Mouse (Mus musculus): ENCODE measurements at regions not wholly inside any gene's neighbourhood (a gene's known extent, or its start where the extent isn't known, plus 50 kb on each side); places are given as distances from the start of the nearest gene placed in this dataset.

DNA sequence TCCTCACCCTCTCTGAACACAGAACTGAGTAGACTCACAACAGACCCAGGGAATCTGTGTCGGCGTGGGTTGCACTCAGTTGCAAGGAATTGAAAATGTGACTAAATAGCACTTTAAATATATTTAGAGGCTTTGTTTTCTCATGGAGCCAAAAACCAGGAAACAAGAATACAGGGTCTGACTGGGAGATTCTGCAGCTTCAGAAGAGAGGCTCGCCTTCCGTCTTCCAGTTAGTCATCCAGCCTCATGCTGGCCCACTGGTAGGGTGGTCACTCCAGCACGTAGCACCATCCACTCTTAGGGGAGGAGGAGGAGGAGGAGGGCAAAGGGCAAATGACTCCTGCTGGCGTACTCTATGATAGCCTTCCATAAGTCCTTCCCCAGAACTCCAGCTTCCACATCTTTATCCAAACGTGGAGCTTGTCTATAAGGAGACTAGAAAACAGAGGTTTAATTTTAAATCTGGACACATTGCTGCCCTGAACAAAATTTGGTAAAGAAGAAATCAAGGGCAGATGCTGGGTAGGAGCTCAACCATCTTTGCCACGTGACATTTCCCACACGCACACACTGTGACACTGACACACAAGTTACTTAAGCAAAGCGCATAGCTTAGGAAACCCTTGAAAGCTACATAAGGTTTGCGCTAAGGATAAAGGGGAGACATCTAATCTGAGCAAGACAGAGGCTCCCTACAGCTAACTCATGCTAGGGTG, 60.8 kb downstream of the Mis18a start:
- Histone ChIP-seq H3K27me3 (replicated peaks; ENCODE audit: control insufficient read depth, insufficient read depth, low read length) (no peaks in the 10 kb centered on the region), H3K4me1 (ENCODE audit: control insufficient read depth, insufficient read depth, low read length) (no peaks in the 10 kb centered on the region), H3K36me3 (ENCODE audit: control insufficient read depth, insufficient read depth, low read length) (no peaks in the 10 kb centered on the region), H3K27ac (ENCODE audit: insufficient read depth, low read depth, low read length) (no peak overlapping the region), H3K4me3 (ENCODE audit: insufficient read depth, low read depth, low read length) (no peak overlapping the region)
- TF ChIP-seq CTCF (conservative IDR thresholded peaks at IDR 0.05; ENCODE audit: insufficient read depth, insufficient read length, low read depth, low read length) = no peak
- no peak for TF ChIP-seq POLR2A (IDR thresholded peaks at IDR 0.05; ENCODE audit: low read depth, low read length)
- no peak for DNase-seq
- WGBS = 85% methylated on average over 11 of the region's 11 CpGs

DNA sequence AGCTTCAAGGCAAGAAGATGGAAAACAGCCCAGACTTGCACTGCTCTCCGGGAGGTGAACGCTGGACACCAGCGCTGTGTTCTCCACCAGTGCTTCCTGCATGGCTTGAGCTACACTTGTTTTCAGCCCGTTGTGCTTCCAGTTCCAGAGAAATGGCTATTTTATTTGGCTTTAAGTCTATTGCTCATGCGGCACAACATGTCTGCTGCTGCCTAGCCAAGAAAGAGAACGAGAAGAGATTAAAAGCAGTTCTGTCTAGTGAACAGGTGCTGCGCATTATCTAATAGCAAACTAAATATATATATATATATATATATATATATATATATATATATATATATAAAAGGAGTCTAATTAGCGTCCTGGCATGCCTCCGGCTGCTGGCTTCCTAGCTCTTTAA, 63.1 kb downstream of the Mis18a start:
- TF ChIP-seq CTCF (conservative IDR thresholded peaks at IDR 0.05; ENCODE audit: insufficient read depth, insufficient read length, low read depth, low read length) = no peak
- TF ChIP-seq POLR2A (IDR thresholded peaks at IDR 0.05; ENCODE audit: low read depth, low read length) = no peak
- Histone ChIP-seq H3K4me3 (ENCODE audit: insufficient read depth, low read depth, low read length) (no peak overlapping the region), H3K36me3 (ENCODE audit: control insufficient read depth, insufficient read depth, low read length) (no peaks in the 10 kb centered on the region), H3K27ac (ENCODE audit: insufficient read depth, low read depth, low read length) (no peak overlapping the region), H3K4me1 (ENCODE audit: control insufficient read depth, insufficient read depth, low read length) (no peaks in the 10 kb centered on the region), H3K27me3 (replicated peaks; ENCODE audit: control insufficient read depth, insufficient read depth, low read length) (no peaks in the 10 kb centered on the region)
- no peak for DNase-seq
- 68% methylated on average over 9 of the region's 9 CpGs for WGBS

DNA sequence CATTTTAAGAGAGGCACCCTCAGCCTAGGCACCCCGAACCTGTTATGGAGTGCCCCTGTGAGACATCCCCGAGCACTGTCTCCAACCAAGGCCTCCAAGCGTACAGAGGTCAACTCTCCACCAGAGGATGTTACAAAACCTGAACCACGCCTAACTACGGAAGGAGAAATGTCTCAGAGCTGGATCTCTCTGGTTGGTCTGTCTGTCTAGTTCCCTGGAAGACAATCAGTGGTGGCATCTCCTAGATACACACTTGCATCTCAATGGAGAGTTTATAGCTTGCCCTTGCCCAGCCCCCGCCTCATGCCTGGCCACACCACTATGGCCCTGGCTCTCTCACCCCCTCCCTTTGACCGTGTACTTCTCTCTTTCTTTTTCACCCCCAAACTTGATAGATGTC, 69.2 kb downstream of the Mis18a start:
- TF ChIP-seq POLR2A (IDR thresholded peaks at IDR 0.05; ENCODE audit: low read depth, low read length) (no peak), CTCF (conservative IDR thresholded peaks at IDR 0.05; ENCODE audit: insufficient read depth, insufficient read length, low read depth, low read length) (no peak)

DNA sequence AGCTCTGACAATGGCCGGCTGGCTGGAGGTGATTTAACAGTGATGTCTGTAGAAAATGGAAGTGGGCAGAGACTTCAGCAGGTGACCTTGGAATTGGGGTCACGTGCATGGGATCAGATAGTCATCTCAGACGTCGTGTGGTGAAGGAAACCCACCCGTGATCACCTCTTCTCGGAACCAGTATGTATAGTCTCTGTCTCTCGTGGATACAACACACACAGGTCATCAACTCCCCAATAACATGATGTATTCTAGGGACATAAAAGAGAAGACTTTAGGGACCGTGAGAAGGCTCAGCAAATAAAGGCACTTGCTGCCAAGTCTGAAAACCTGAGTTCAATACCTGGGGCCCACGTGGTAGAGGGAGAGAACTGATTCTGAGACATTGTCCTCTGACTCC, 70.2 kb downstream of the Mis18a start:
- H3K27ac ChIP-seq (ENCODE audit: insufficient read depth, low read depth, low read length) = no peak overlapping the region
- TF ChIP-seq POLR2A (IDR thresholded peaks at IDR 0.05; ENCODE audit: low read depth, low read length) (no peak), CTCF (conservative IDR thresholded peaks at IDR 0.05; ENCODE audit: insufficient read depth, insufficient read length, low read depth, low read length) (no peak)
- WGBS = 49% methylated on average over 9 of the region's 9 CpGs
- no peaks in the 10 kb centered on the region for H3K27me3 ChIP-seq (replicated peaks; ENCODE audit: control insufficient read depth, insufficient read depth, low read length)
- no peak overlapping the region for H3K4me3 ChIP-seq (ENCODE audit: insufficient read depth, low read depth, low read length)
- no peak for DNase-seq
- H3K36me3 ChIP-seq (ENCODE audit: control insufficient read depth, insufficient read depth, low read length) = no peaks in the 10 kb centered on the region
- no peaks in the 10 kb centered on the region for H3K4me1 ChIP-seq (ENCODE audit: control insufficient read depth, insufficient read depth, low read length)

More for the DNA sequence above, 69.2 kb downstream of the Mis18a start:
- 95% methylated on average over 7 of the region's 7 CpGs for WGBS
- no peaks in the 10 kb centered on the region for H3K36me3 ChIP-seq (ENCODE audit: control insufficient read depth, insufficient read depth, low read length)
- no peak overlapping the region for H3K4me3 ChIP-seq (ENCODE audit: insufficient read depth, low read depth, low read length)
- H3K4me1 ChIP-seq (ENCODE audit: control insufficient read depth, insufficient read depth, low read length) = no peaks in the 10 kb centered on the region
- H3K27ac ChIP-seq (ENCODE audit: insufficient read depth, low read depth, low read length) = no peak overlapping the region
- no peaks in the 10 kb centered on the region for H3K27me3 ChIP-seq (replicated peaks; ENCODE audit: control insufficient read depth, insufficient read depth, low read length)
- DNase-seq = no peak

DNA sequence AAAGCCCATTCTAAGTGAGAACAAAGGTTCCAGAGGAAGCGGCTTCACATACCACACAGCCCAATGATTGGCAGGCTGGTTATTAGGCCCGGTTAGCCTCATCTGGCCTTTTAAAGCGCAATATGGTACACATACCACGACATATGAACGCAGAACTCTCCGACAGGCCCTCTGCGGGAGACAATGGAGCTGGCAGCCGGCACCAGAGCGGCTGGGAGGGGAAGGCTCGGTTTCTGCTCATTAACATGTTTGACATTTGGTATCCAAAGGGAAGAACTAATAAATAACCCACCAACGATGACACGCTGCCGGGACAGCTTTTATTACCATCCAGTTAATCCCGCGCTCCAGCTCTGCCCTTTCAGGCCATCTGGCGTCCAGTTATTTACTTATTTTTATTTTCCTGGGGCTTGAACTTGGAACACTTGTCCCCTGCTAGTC, 70.6 kb downstream of the Mis18a start:
- no peaks in the 10 kb centered on the region for H3K4me1 ChIP-seq (ENCODE audit: control insufficient read depth, insufficient read depth, low read length)
- no peak overlapping the region for H3K4me3 ChIP-seq (ENCODE audit: insufficient read depth, low read depth, low read length)
- H3K27ac ChIP-seq (ENCODE audit: insufficient read depth, low read depth, low read length) = no peak overlapping the region
- 40% methylated on average over 16 of the region's 16 CpGs for WGBS
- no peaks in the 10 kb centered on the region for H3K27me3 ChIP-seq (replicated peaks; ENCODE audit: control insufficient read depth, insufficient read depth, low read length)
- peak; percentile 45 for DNase-seq
- no peak for TF ChIP-seq POLR2A (IDR thresholded peaks at IDR 0.05; ENCODE audit: low read depth, low read length)
- TF ChIP-seq CTCF (conservative IDR thresholded peaks at IDR 0.05; ENCODE audit: insufficient read depth, insufficient read length, low read depth, low read length) = no peak
- no peaks in the 10 kb centered on the region for H3K36me3 ChIP-seq (ENCODE audit: control insufficient read depth, insufficient read depth, low read length)

DNA sequence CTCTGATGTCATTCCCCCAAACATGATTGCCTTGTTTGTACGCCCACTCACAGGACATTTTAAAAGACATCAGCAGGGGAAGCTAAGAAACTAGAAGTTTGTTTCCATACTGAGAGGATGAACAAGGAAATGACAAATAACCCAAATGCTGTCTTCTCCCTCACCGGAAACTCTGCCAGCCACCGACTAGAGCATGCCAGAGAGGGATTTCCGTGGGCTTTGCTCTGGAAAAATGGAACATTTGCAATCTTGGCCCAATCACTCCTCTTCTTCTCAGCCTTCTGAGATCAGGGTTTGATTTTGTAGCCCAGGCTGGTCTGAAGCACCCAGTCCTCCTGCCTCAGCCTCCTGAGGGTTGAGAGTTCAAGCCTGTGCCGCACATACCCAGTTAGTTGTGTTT, 72.4 kb downstream of the Mis18a start:
- no peak for TF ChIP-seq CTCF (conservative IDR thresholded peaks at IDR 0.05; ENCODE audit: insufficient read depth, insufficient read length, low read depth, low read length)
- no peak for TF ChIP-seq POLR2A (IDR thresholded peaks at IDR 0.05; ENCODE audit: low read depth, low read length)
- no peaks in the 10 kb centered on the region for H3K27me3 ChIP-seq (replicated peaks; ENCODE audit: control insufficient read depth, insufficient read depth, low read length)
- WGBS = 94% methylated on average over 5 of the region's 5 CpGs
- H3K4me3 ChIP-seq (ENCODE audit: insufficient read depth, low read depth, low read length) = no peak overlapping the region
- no peak overlapping the region for H3K27ac ChIP-seq (ENCODE audit: insufficient read depth, low read depth, low read length)
- H3K36me3 ChIP-seq (ENCODE audit: control insufficient read depth, insufficient read depth, low read length) = no peaks in the 10 kb centered on the region
- DNase-seq = no peak
- H3K4me1 ChIP-seq (ENCODE audit: control insufficient read depth, insufficient read depth, low read length) = no peaks in the 10 kb centered on the region

DNA sequence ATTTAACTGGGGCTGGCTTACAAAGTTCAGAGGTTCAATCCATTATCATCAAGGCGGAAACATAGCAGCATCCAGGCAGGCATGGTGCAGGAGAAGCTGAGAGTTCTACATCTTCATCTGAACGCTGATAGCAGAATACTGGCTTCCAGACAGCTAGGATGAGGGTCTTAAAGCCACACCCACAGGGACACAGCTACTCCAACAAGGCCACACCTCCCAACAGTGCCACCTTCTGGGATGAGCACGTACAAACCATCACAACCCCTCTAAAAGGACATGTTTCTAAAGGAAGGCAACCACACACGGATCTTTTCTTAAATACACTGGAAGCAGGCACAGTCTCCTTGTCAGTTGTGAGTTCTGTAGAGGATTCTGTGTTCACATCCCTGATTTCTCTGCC, 74.4 kb downstream of the Mis18a start:
- Histone ChIP-seq H3K4me1 (ENCODE audit: control insufficient read depth, insufficient read depth, low read length) (no peaks in the 10 kb centered on the region), H3K36me3 (ENCODE audit: control insufficient read depth, insufficient read depth, low read length) (no peaks in the 10 kb centered on the region), H3K27ac (ENCODE audit: insufficient read depth, low read depth, low read length) (no peak overlapping the region), H3K27me3 (replicated peaks; ENCODE audit: control insufficient read depth, insufficient read depth, low read length) (no peaks in the 10 kb centered on the region), H3K4me3 (ENCODE audit: insufficient read depth, low read depth, low read length) (no peak overlapping the region)
- WGBS = 57% methylated on average over 4 of the region's 4 CpGs
- TF ChIP-seq POLR2A (IDR thresholded peaks at IDR 0.05; ENCODE audit: low read depth, low read length) (no peak), CTCF (conservative IDR thresholded peaks at IDR 0.05; ENCODE audit: insufficient read depth, insufficient read length, low read depth, low read length) (no peak)
- no peak for DNase-seq
